Mouse (Mus musculus) gastrocnemius, adult 2 months (tissue): Measurements from ENCODE around the gene Eif3d. TPM values are rescaled to one million over a fixed set of nuclear protein-coding genes. Genes with fewer than 3 reads are reported as not detected.

Experiments
- DNase-seq: peaks from one replicate; pipeline ENCODE4 v3.0.0; 2022
- H3K27ac ChIP-seq: fragments of 200-600 bp; 2 replicates; pipeline ENCODE4 v1.8.1; 2022; ENCODE audit warnings: mild to moderate bottlenecking
- H3K4me3 ChIP-seq: fragments of 200-600 bp; 2 replicates; pipeline ENCODE4 v1.8.1; 2022; ENCODE audit warnings: mild to moderate bottlenecking, moderate library complexity
- CTCF ChIP-seq: fragments of 200-600 bp; IDR thresholded peaks from 2 replicates; pipeline ENCODE4 v1.8.1; 2022; ENCODE audit warnings: antibody characterized with exemption, mild to moderate bottlenecking, moderate library complexity
- intact Hi-C: fragments of 180-260 bp; cut with DNase I; formaldehyde crosslinking; loops from one replicate; pipeline ENCODE4 v1.15.1; 2025
- total RNA-seq, 2 experiments: library from RNA; stranded (reverse); gene quantifications; 2 replicates each; pipeline ENCODE4 v1.2.3; 2021

Gene Eif3d
- total RNA-seq, 2 experiments from 2014 or later = 57.7 to 63.5 TPM

DNA sequence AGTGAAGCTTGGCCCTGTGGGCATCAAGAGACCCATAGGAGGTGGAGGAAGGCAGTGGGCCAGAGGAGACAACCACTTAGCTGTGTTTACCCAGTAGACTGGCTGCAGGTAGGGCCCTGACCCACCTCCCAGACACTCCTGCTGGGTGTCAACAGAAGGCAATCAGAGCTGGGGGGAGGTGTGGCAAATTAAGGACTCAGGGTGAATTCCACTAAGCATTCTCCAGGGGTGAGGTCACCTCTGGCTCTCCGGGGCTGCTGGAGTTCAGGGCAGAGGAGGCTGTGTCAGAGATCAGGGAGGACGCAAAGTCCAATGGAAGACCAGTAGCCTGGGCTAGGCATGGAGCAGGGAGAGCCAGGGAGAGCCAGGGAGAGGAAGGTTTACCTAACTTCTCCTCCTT is 59.5 kb downstream of the Eif3d start:
- no peak for TF ChIP-seq CTCF
- peak; percentile 49 for DNase-seq
- intact Hi-C loops = loop anchor here (5.0 kb wide), 1 partner anchor 69 kb away; the partner anchor contains the start of gene Myh9
- Histone ChIP-seq H3K4me3 (no peak overlapping the region), H3K27ac (peak overlapping the region; percentile 90)

Other genes starting within 250 kb of the Eif3d start
- gene Apol9b, start 241.8 kb downstream of the Eif3d start, total RNA-seq = not detected
- gene Apol8, start 213.8 kb downstream of the Eif3d start, total RNA-seq = under 1 TPM; 0.08 to 0.31 TPM
- gene Myh9, start 128.6 kb downstream of the Eif3d start, total RNA-seq = 10 to 100 TPM; 37.4 to 57.4 TPM
- gene Txn2, start 41.8 kb downstream of the Eif3d start, total RNA-seq = 100 to 1,000 TPM; 189 to 247 TPM
- under 1 TPM; 0.43 to 0.84 TPM for gene Foxred2, start 14.1 kb downstream of the Eif3d start, total RNA-seq
- gene Cacng2, start 149.2 kb upstream of the Eif3d start, total RNA-seq = not detected
- 10 to 100 TPM; 11.7 to 16.0 TPM for gene Ift27, start 203.3 kb upstream of the Eif3d start, total RNA-seq
- over 10,000 TPM in 1 of 2 experiments, 1,000 to 10,000 TPM in 1; 9,151 to 16,547 TPM for gene Pvalb, start 235.6 kb upstream of the Eif3d start, total RNA-seq